Mouse (Mus musculus): ENCODE measurements around the gene Glod4. TPM values are rescaled to one million over a fixed set of nuclear protein-coding genes. Genes with fewer than 3 reads are reported as not detected.
A peak's percentile ranks its signal among the peaks of the same experiment; 100 is the strongest.

The Glod4 gene
- polyA plus RNA-seq, 1 experiment from 2014 or later = 92.9 TPM

- Histone ChIP-seq H3K4me1 (replicated peaks; ENCODE audit: control insufficient read depth, insufficient read depth) (no peaks in the 10 kb centered on the region), H3K4me2 (replicated peaks; ENCODE audit: low read depth) (no peak overlapping the region), H3K4me3 (ENCODE audit: low read depth, low read length) (no peak overlapping the region), H3K27ac (replicated peaks) (peak overlapping the region; percentile 73), H3K27me3 (ENCODE audit: control insufficient read depth, insufficient read depth, low read length) (no peaks in the 10 kb centered on the region), H3K9me3 (ENCODE audit: control insufficient read depth, low read length) (no peaks in the 10 kb centered on the region), H3K9ac (ENCODE audit: low read length) (no peak overlapping the region), H3K36me3 (ENCODE audit: control insufficient read depth, insufficient read depth, low read length) (no peaks in the 10 kb centered on the region)
- TF ChIP-seq CTCF (IDR thresholded peaks at IDR 0.05; ENCODE audit: low read depth) = no peak
- no peak for TF ChIP-seq EP300 (optimal IDR thresholded peaks at IDR 0.05)
- 15% methylated on average over 8 of the region's 8 CpGs for WGBS
- peak; percentile 30 for DNase-seq (ENCODE audit: low spot score)
- ATAC-seq (ENCODE audit: low FRiP score, low TSS enrichment) = peak; percentile 35; the same call in 1 of the 2 replicates
These were observed 118.1 kb downstream of the Glod4 start for GRCm38 (mm10) chr11:76125386-76125785.

- no peaks in the 10 kb centered on the region for H3K9me3 ChIP-seq (ENCODE audit: control insufficient read depth, low read length)
- ATAC-seq (ENCODE audit: low FRiP score, low TSS enrichment) (no peak), DNase-seq (ENCODE audit: low spot score) (no peak)
- 85% methylated on average over 1 of the region's 1 CpGs for WGBS
- H3K9ac ChIP-seq (ENCODE audit: low read length) = no peak overlapping the region
- H3K27me3 ChIP-seq (ENCODE audit: control insufficient read depth, insufficient read depth, low read length) = no peaks in the 10 kb centered on the region
- no peaks in the 10 kb centered on the region for H3K4me1 ChIP-seq (replicated peaks; ENCODE audit: control insufficient read depth, insufficient read depth)
- H3K27ac ChIP-seq (replicated peaks) = no peak overlapping the region
- TF ChIP-seq EP300 (optimal IDR thresholded peaks at IDR 0.05) = no peak
- no peak for TF ChIP-seq CTCF (IDR thresholded peaks at IDR 0.05; ENCODE audit: low read depth)
- H3K4me3 ChIP-seq (ENCODE audit: low read depth, low read length) = no peak overlapping the region
- H3K36me3 ChIP-seq (ENCODE audit: control insufficient read depth, insufficient read depth, low read length) = no peaks in the 10 kb centered on the region
- H3K4me2 ChIP-seq (replicated peaks; ENCODE audit: low read depth) = no peak overlapping the region
These were observed 120.0 kb downstream of the Glod4 start for GRCm38 (mm10) chr11:76123517-76123916.

- ATAC-seq (ENCODE audit: low FRiP score, low TSS enrichment) (no peak), DNase-seq (ENCODE audit: low spot score) (no peak)
- Histone ChIP-seq H3K4me3 (ENCODE audit: low read depth, low read length) (no peak overlapping the region), H3K36me3 (ENCODE audit: control insufficient read depth, insufficient read depth, low read length) (no peaks in the 10 kb centered on the region), H3K4me1 (replicated peaks; ENCODE audit: control insufficient read depth, insufficient read depth) (no peaks in the 10 kb centered on the region), H3K4me2 (replicated peaks; ENCODE audit: low read depth) (no peak overlapping the region), H3K9ac (ENCODE audit: low read length) (no peak overlapping the region), H3K27ac (replicated peaks) (no peak overlapping the region), H3K27me3 (ENCODE audit: control insufficient read depth, insufficient read depth, low read length) (no peaks in the 10 kb centered on the region), H3K9me3 (ENCODE audit: control insufficient read depth, low read length) (no peaks in the 10 kb centered on the region)
- TF ChIP-seq EP300 (optimal IDR thresholded peaks at IDR 0.05) (no peak), CTCF (IDR thresholded peaks at IDR 0.05; ENCODE audit: low read depth) (no peak)
- 85% methylated on average over 2 of the region's 2 CpGs for WGBS
These were observed 121.0 kb downstream of the Glod4 start for GRCm38 (mm10) chr11:76122571-76122970.

GRCm38 (mm10) chr11:76121086-76121485, 122.4 kb downstream of the Glod4 start:
- H3K27ac ChIP-seq (replicated peaks) = no peak overlapping the region
- H3K4me3 ChIP-seq (ENCODE audit: low read depth, low read length) = no peak overlapping the region
- ATAC-seq (ENCODE audit: low FRiP score, low TSS enrichment) (no peak), DNase-seq (ENCODE audit: low spot score) (no peak)
- TF ChIP-seq EP300 (optimal IDR thresholded peaks at IDR 0.05) = no peak
- no peak for TF ChIP-seq CTCF (IDR thresholded peaks at IDR 0.05; ENCODE audit: low read depth)
- WGBS = 66% methylated on average over 4 of the region's 4 CpGs
- no peaks in the 10 kb centered on the region for H3K9me3 ChIP-seq (ENCODE audit: control insufficient read depth, low read length)
- H3K36me3 ChIP-seq (ENCODE audit: control insufficient read depth, insufficient read depth, low read length) = peaks cover 7% of the 10 kb centered on the region; the same call in 1 of the 2 replicates
- H3K4me2 ChIP-seq (replicated peaks; ENCODE audit: low read depth) = no peak overlapping the region
- H3K9ac ChIP-seq (ENCODE audit: low read length) = no peak overlapping the region
- no peaks in the 10 kb centered on the region for H3K27me3 ChIP-seq (ENCODE audit: control insufficient read depth, insufficient read depth, low read length)
- H3K4me1 ChIP-seq (replicated peaks; ENCODE audit: control insufficient read depth, insufficient read depth) = no peaks in the 10 kb centered on the region

- TF ChIP-seq EP300 (optimal IDR thresholded peaks at IDR 0.05) = no peak
- no peak for TF ChIP-seq CTCF (IDR thresholded peaks at IDR 0.05; ENCODE audit: low read depth)
- DNase-seq (ENCODE audit: low spot score) (no peak), ATAC-seq (ENCODE audit: low FRiP score, low TSS enrichment) (peak; percentile 53; the same call in 1 of the 2 replicates)
- H3K27me3 ChIP-seq (ENCODE audit: control insufficient read depth, insufficient read depth, low read length) = no peaks in the 10 kb centered on the region
- H3K4me3 ChIP-seq (ENCODE audit: low read depth, low read length) = no peak overlapping the region
- WGBS = 19% methylated on average over 10 of the region's 10 CpGs
- no peak overlapping the region for H3K4me2 ChIP-seq (replicated peaks; ENCODE audit: low read depth)
- H3K4me1 ChIP-seq (replicated peaks; ENCODE audit: control insufficient read depth, insufficient read depth) = no peaks in the 10 kb centered on the region
- H3K36me3 ChIP-seq (ENCODE audit: control insufficient read depth, insufficient read depth, low read length) = peaks cover 7% of the 10 kb centered on the region; the same call in 1 of the 2 replicates
- H3K9me3 ChIP-seq (ENCODE audit: control insufficient read depth, low read length) = no peaks in the 10 kb centered on the region
- no peak overlapping the region for H3K9ac ChIP-seq (ENCODE audit: low read length)
- H3K27ac ChIP-seq (replicated peaks) = 0 out of 2 replicates have a peak overlapping the region, but pooled peaks have one; percentile 14
These were observed 123.1 kb downstream of the Glod4 start for GRCm38 (mm10) chr11:76120407-76120901.

GRCm38 (mm10) chr11:76110416-76110815, 133.1 kb downstream of the Glod4 start:
- ATAC-seq (ENCODE audit: low FRiP score, low TSS enrichment) = no peak
- H3K9ac ChIP-seq (ENCODE audit: low read length) = no peak overlapping the region
- TF ChIP-seq CTCF (IDR thresholded peaks at IDR 0.05; ENCODE audit: low read depth) (no peak), EP300 (optimal IDR thresholded peaks at IDR 0.05) (no peak)
- no peak for DNase-seq (ENCODE audit: low spot score)
- H3K4me1 ChIP-seq (replicated peaks; ENCODE audit: control insufficient read depth, insufficient read depth) = 0 out of 2 replicates have a peak, but pooled peaks cover 3% of the 10 kb centered on the region
- WGBS = 91% methylated on average over 3 of the region's 3 CpGs
- H3K4me3 ChIP-seq (ENCODE audit: low read depth, low read length) = no peak overlapping the region
- no peak overlapping the region for H3K27ac ChIP-seq (replicated peaks)
- H3K4me2 ChIP-seq (replicated peaks; ENCODE audit: low read depth) = no peak overlapping the region
- H3K36me3 ChIP-seq (ENCODE audit: control insufficient read depth, insufficient read depth, low read length) = peaks cover 7% of the 10 kb centered on the region; the same call in 1 of the 2 replicates
- H3K27me3 ChIP-seq (ENCODE audit: control insufficient read depth, insufficient read depth, low read length) = no peaks in the 10 kb centered on the region
- no peaks in the 10 kb centered on the region for H3K9me3 ChIP-seq (ENCODE audit: control insufficient read depth, low read length)
